Mouse (Mus musculus): Measurements from ENCODE around the gene Stxbp5.
A peak's percentile ranks its signal among the peaks of the same experiment; 100 is the strongest.
"Not testable (repeated sequence)": the region's sequence is repeated elsewhere in the genome, so short reads cannot be mapped to it uniquely, and the experiment has no call there.

The Stxbp5 gene

GRCm38 (mm10) chr10:9901071-9901696 is at the start of gene Stxbp5:
Stxbp5 (minus strand) TSS chr10:9901079.
- peak; percentile 54 for DNase-seq (ENCODE audit: low read depth)

DNA sequence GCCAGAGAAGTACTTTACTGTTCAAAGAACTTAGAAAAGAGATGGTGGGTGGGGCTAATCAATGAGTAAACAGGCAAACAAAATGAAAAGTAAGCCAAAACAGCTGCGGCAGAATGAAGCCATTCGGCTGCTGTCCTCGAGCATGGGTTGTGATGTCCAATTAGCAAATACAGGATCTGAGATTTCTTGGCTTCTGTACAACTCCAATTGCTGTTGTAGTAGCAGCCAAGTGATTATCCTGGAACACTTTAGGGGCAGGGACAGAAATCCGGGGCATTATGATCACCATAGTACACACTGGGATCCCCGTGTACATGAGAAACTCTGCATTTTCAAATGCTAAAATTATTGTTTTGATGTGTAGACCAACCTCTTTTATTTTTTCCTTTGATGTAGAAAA is 11.5 kb upstream of the Stxbp5 start:
- DNase-seq (ENCODE audit: low read depth) = no peak

GRCm38 (mm10) chr10:9907919-9908502 is 7.1 kb upstream of the Stxbp5 start:
- DNase-seq (ENCODE audit: low read depth) = no peak

- no peak for DNase-seq (ENCODE audit: low read depth)
These were observed 6.6 kb upstream of the Stxbp5 start for GRCm38 (mm10) chr10:9907519-9907918.

DNA sequence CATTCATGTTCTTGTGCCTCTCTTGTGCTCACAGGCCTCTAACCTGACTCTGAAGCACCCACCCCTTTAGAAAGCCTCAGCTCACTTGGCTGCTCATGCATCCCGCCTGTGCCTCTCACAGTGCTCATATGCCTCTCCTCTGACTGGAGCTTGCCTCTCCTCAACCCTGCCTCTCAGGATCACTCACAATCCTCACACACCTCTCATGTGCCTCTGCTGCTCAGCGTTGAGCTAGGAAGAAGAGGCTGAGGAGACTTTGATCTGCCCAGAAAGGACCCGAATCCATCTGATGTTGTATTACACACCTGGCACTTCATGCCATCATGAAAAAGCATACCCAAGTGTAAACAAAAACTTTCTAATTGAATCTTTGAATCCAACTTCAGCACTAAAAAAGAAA is 5.3 kb upstream of the Stxbp5 start:
- DNase-seq (ENCODE audit: low read depth) = no peak

DNA sequence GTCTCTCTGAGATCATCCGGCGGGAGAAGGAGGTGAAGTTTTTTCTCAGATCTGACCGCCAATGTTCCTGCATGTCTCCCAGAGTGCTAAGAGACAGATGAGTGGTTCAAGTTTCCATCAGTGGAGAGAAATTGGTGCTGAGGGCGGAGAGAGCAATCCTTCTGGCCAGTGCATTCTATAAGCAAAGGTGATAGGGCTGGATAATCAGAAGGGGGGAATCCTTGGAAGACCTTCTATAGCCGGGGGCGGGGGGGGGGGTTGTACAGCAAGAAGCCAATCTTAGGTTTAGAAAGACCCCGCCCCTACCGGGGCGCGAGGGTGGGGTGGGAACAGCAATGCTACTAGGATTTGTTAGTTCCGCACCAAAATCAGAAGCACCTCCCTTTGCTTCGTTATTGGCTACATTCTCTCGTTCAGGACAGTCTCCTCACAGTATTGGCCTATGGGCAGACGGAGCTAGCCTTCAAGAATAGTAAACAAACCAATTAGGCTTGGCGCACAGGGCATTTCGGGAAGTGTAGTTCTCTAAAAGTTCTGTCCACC is 889 bp upstream of the Stxbp5 start:
- peak; percentile 81 for DNase-seq (ENCODE audit: low read depth)

GRCm38 (mm10) chr10:9900315-9901070 is 386 bp downstream of the Stxbp5 start:
- DNase-seq (ENCODE audit: low read depth) = no peak

DNA sequence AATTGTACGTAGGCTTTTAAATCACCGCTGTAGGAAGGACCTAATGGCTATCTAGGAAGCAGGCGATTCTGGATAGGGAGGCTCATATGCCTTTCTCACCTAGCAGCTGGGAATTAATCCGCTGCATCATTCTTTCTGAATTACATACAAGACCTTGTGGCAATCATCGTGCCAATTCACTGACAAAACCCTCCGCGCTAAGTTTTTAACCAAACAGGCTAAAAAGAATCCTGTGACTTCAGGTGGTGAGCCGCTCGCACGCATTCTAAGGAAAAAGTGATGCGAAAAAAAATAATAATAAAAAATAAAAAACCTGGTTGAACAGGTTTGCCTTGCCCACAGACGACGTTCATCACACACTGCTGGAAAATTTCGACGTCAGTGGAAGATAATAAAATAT is 1.1 kb downstream of the Stxbp5 start:
- no peak for DNase-seq (ENCODE audit: low read depth)

DNA sequence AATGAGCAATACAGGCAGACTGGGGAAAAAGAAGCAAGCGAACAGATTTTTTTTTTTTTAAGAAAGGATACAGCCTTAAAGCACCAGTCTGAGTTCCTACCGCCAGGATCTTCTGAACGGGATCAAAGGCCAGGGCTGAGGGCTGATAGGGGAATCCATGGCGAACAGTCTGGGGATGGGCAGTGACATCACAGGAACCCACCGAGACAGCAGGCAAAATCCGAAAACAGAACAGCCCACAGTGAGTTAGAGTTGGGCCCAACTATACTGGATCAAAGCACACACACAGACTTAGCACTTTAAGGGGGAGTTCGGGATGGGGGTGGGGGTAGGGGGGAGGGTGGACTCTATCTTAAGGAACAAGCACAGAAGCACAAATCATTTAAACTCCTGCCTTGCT is 1.8 kb downstream of the Stxbp5 start:
- DNase-seq (ENCODE audit: low read depth) = no peak

GRCm38 (mm10) chr10:9897852-9898251 is 3.0 kb downstream of the Stxbp5 start:
- no peak for DNase-seq (ENCODE audit: low read depth)

GRCm38 (mm10) chr10:9893562-9893961 is 7.3 kb downstream of the Stxbp5 start:
- DNase-seq (ENCODE audit: low read depth) = no peak

DNA sequence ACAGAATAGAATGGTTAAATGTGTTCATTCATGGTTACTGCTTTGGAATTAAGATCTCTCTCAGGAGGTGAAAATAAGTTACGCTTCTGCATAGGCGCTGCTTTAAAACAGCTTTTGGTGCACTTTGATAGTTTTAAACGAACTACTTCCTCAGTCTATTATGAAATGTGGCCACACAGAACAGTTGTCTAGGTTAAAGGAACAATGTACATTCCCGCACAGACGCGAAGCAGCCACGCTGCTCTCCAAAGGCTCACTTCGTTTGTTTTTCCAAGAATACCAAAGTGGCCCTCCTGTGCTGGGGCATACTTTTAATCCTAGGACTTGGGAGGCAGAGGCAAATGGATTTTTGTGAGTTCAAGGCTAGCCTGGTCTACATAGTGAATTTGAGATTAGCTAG is 11.2 kb downstream of the Stxbp5 start:
- no peak for DNase-seq (ENCODE audit: low read depth)

- DNase-seq (ENCODE audit: low read depth) = no peak
These were observed 12.2 kb downstream of the Stxbp5 start for GRCm38 (mm10) chr10:9888655-9889054.

DNA sequence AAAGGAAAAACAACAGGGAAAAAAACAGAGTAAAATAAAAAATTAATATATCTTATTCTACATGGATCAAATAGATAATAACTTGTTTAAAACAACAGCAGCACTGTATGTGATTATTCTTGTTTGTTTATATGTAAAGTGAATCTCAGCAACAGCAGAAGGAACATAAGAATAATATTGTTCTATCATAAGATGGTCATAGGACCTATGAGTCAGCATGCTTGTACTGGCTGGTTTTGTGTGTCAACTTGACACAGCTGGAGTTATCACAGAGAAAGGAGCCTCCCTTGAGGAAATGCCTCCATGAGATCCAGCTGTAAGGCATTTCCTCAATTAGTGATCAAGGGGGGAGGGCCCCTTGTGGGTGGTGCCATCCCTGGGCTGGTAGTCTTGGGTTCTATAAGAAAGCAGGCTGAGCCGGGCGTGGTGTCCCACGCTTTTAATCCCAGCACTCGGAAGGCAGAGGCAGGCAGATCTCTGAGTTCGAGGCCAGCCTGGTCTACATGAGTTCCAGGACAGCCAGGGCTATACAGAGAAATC is 19.0 kb downstream of the Stxbp5 start:
- not testable (repeated sequence) for DNase-seq (ENCODE audit: low read depth)

GRCm38 (mm10) chr10:9880070-9880728 is 20.7 kb downstream of the Stxbp5 start:
- peak; percentile 46 for DNase-seq (ENCODE audit: low read depth)

GRCm38 (mm10) chr10:9878821-9879489 is 21.9 kb downstream of the Stxbp5 start:
- no peak for DNase-seq (ENCODE audit: low read depth)

DNA sequence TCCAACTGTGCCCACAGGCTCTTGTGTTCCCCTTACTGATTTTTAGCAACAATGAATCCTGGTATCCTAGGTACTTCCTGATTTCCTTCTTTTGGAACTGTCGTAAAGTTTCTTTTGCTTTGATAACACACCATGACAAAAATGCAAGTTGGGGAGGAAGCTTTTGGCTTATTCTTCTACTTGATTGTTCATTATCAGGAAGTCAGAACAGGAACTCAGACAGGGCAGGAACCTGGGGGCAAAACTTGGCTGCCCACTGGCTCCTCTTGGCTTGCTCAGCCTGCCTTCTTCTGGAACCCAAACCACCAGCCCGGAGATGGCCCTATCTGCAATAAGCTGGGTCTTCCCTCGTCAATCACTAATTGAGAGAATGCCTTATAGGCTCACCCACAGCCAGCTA is 25.0 kb downstream of the Stxbp5 start:
- DNase-seq (ENCODE audit: low read depth) = no peak

GRCm38 (mm10) chr10:9872143-9872542 is 28.7 kb downstream of the Stxbp5 start:
- no peak for DNase-seq (ENCODE audit: low read depth)

DNA sequence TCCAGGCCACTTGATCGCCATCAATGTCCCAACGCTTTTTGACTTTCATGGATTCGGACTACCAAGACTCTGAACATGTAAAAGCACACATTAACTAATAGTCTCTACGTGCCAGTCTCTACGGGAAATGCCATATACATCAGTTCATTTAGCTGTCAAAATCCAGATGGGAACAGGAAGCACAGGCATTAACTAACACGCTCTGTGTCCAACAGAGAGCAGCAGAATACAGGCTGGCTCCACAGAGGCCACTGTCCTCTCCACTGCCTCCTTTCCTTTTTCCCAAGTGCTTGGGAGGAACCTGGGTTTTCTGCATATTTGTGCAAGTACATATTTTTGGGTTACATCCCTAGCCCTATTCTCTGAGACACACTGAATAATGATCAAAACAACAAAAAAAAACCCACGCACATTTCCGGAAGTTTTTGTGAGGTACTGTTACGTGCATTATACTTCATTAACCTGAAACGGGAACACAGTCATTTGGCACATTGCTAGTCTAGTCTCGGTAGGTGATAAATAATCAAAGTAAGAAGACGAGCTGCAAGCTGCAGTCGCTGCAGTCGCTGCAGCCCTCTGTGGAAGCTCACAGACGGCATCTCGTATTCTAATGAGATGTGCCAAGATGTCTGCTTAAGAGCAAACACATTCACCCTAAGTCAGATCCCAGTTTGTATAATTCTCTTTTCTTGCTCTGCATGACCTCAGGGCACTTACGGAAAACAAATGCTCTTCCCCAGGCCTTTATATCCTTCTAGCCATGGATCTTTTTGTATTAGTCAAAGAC is 33.9 kb downstream of the Stxbp5 start:
- no peak for DNase-seq (ENCODE audit: low read depth)

DNA sequence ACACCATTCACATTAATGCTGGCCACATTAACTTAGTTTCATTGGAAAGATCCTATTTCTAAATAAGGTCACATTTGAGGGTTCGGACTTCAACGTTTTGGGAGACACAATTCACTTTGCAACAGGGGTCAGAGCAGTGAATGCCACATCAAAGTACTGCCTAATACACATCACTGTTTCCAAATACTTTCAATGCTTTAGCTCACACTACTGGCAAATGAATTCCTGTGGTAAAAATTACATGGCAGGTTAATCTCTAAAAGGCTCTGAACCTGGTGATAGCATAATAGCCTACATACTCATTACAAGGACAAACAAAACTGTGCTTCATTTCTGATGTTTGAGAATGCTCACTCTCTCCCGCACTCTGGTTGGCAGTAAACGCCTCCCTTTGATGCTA is 40.9 kb downstream of the Stxbp5 start:
- DNase-seq (ENCODE audit: low read depth) = no peak

- no peak for DNase-seq (ENCODE audit: low read depth)
These were observed 41.4 kb downstream of the Stxbp5 start for GRCm38 (mm10) chr10:9859476-9859875.
